Mouse (Mus musculus): Measurements from ENCODE around the gene Ppfia1.

The Ppfia1 gene

DNA sequence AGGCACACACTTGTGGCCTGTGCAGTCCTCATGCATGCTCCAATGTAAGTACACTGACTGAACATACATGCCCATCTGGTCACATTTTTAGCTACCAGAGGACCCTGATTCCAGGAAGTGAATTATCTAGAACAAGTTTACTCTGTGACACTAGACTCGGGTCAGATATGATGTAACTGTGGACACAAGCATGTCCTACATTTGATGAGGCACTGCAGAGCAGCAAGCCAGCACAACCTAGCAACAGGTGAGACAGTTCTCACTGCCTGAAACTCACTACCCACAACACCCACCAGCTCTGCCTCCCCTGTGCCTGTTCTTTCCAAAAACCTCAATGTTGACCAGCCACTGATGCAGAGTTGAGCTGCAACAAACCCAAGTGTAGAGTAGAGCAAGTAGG is 2.7 kb downstream of the Ppfia1 start:
- DNase-seq (ENCODE audit: low read depth, low spot score): no peak

DNA sequence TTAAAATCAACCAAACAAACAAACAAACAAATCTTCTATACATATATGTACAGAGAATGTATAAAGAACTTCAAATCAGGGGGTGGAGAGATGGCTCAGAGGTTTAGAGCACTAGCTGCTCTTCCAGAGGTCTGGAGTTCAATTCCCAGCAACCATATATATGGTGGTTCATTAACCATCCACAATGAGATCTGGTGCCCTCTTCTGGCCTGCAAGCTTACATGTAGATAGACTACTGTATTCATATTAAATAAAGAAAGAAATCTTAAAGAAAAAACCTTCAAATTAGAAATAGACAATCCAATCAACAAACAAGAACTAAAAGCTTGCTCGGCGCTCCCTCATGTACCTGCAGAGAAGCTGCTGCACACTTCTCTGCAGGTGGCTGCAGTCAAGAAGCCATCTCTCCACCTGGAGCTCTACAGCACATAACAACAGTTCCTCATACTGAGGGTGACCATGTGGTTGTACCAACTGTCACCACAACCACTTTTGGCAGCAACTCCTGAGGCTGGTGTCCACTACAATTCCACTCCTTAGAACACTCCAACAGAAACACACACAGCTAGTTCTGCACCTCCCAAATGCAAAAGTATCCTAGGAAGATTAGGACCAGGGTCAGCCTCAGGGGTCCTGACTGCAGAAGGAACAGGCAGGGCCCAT is 3.5 kb downstream of the Ppfia1 start:
- DNase-seq (ENCODE audit: low read depth, low spot score): no peak

DNA sequence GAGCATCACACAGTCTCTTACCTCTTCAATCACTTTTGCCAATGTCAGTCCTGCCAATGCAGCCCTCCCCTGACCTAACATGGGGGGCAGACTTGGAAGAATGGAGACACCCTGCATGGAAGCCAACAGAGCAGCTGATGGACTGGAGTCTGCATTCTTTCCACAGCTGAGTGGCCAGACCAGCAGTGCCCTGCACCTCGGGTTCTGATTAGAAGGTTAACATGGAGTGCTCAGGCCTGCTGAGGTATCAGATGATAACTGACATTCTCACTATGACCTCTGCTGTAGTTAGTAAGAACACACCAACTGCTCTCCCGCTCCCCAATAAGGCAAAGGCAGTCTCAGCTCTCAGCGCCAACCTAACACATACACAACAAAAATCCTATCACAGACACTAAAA is 8.3 kb downstream of the Ppfia1 start:
- no peak for DNase-seq (ENCODE audit: low read depth, low spot score)

DNA sequence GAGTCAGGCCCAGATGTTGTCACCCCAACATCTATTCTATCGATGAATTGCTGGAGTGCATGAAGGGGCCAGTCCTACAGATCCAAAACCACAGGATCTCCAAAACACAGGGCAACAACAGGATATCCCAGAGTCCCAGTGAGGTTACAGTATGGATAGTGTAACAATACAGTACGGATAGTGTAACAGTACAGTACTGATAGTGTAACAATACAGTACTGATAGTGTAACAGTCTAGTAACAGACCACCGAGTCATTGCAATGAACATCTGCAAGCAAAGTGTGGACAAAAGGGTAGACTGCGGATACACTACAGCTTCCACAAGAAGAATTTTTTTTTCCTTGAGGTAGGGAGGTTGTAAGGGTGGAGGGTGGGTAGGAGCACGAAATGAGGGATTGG is 12.2 kb downstream of the Ppfia1 start:
- DNase-seq (ENCODE audit: low read depth, low spot score): no peak

DNA sequence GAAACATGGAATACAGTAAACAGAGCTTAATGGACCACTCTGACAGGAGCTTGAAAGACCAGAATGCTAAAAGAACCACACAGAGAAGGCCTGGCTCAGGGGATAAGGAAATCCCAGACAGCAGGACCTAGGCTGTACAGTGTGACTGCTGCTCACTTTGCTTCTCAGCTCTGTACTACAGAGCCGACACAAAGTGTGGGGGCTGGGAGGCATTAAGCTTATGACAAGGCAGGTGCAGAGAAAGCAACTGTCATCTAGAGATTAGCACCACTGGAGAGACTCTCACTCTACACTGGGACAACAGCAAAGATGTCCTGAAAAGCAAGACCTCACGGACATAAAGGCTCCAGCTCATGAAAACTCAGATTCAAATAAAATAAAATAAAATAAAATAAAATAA is 14.4 kb downstream of the Ppfia1 start:
- DNase-seq (ENCODE audit: low read depth, low spot score): no peak

DNA sequence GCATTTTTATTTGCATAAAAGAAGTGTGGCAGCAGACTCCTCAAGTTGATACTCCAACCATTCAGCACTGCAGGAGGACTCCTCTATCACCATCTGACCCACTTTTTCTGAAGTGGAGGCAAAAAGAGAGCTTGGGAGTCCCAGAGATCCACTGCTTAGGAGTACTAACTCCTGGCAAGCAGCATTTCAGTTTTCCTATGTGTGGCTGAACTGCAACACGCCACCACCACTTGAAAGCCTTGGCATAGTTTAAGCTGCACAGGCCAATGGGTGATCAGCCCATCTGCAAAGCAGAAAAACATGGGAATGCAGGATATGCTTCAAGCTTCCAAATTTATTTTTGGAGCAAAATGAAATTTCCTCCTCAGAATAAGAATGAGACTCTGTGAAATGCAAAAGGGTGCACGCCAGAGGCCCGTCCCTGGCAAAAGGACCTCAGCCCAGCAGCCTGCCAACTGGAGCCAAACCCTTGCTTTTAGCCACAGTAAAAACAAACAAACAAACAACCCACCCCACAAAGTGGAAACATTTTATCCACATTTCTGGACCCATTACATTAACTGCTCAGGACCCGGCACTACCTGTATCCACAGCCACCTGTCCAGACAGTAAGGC is 15.4 kb downstream of the Ppfia1 start:
- DNase-seq (ENCODE audit: low read depth, low spot score): no peak

DNA sequence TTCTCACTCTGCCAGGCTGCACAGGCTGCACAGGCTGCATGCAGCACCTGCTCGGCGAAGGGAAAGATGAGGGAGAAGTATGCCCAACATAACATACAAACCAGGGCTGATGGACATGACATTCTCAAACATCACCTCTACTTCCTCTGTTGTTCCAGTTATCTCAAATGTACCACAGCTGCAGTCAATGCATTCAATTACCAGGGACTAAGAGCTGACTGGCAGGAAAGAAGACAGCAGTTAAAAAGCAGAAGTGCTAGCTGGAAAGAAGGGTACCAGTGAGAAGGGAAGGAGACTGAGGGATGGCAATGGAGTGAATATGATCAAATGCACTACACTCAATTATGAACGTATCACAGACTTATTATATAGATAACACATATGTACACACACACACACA is 17.2 kb downstream of the Ppfia1 start:
- no peak for DNase-seq (ENCODE audit: low read depth, low spot score)

DNA sequence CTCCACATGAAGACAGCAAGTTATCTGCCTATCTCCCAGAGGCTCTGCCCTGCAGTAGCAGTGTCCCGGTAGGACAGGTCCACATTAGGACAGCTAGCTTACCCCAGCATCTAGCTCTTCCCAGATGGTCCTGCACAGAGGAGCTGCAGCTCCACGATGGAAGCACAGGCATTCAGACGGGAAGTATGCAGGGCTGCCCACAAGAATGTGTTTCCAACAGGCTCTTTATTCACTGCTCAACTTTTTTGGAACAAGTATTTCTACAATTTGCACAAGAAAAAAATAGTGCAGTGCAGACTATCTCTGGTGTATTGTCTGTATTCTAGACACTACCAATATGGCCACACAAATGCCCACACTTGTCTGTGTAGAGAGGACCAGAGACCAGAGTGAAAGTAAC is 18.8 kb downstream of the Ppfia1 start:
- no peak for DNase-seq (ENCODE audit: low read depth, low spot score)

DNA sequence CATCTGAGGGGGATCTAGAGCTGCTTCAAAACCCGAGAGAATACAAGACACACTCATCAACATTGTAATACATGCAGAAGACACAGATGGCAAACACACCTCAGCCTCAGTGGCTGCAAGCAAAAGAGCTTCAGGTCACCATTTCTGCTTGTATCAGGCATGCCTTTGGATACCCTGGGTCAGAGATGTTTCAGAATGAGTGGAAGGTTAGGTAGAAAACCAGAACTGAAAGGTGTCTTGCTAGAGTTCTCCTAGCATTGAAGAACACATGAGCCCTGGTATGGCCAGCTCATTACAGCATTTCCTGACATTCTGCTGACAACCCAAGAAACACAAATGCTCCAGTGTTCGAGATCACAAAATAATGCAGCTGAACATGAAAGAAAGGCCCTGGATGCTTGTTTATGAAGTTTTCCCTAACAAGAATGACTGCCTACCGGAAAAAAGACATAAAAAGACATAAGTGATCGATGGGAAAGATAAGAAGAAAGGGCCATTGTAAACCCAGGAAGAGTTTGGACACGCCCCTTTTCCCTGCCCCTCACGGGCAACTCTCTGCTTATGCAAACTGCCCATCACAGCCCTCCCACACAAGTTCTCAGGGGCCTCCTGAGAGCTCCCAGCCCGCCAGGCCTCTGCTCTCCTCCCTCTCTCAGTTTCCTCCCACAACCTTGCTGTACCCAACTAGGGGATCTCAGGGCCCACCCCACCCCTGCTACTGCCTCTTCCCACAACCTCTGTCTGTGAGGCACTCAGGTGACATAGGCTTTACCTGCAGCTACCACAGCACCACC is 21.7 kb downstream of the Ppfia1 start:
- DNase-seq (ENCODE audit: low read depth, low spot score): no peak

DNA sequence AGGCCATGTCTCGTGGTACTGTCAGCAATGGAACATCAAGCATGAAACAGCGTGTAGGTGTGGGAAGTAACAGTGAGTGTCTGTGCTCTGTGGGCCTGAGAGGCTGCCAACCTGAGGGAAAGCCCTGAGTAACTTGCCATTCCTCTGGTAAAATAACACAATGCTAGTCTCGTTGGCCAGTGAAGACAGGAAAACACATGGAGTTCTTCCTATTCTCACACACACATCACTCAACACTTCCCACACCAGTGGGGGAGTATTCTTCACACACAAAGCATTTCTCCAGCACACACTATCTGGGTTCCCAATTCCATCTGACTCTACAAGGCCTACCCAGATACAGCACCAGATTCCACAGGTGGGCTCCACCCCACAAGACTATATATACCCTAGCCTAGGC is 23.7 kb downstream of the Ppfia1 start:
- no peak for DNase-seq (ENCODE audit: low read depth, low spot score)

DNA sequence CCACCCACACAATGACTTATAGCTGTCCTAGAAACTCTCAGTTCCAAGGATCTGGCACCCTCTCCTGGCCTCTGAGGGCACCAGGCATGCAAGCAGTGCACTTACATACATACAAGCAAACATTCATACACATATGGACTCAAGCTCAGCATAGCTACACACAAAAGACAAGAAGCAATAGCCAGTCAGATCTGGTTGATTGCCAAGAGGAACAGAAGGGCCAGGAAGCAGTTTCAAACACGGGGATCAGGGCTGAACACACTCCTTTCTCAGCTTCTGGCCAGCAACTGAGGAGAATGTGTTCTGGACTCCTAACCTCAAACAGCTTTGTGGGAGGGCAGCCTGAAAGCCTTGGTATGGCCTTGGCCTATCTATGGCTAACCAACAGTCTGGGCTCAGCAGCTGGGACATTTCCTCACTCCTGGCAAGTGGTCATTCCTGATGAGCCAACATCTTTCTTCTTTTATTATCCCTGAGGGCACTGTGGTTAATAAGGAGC is 25.8 kb downstream of the Ppfia1 start:
- no peak for DNase-seq (ENCODE audit: low read depth, low spot score)

DNA sequence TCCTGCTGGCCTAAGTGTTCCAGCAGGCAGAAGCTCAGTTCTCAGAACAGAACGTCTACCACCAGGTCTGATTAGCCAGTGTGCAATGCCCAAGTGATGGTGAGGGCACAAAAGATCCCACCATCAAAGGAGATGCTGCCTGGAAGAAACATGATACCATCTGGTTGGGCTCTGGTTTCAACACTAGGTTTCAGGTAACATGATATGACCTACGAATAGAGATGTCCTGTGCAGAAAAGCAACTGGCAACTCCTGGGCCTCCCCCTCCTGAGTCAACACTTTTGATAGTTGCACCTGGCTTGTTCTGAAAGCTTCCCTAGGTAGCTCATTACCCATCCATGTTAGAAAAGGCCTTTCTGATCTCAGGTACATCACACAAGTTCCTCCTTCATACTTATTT is 26.9 kb downstream of the Ppfia1 start:
- no peak for DNase-seq (ENCODE audit: low read depth, low spot score)

DNA sequence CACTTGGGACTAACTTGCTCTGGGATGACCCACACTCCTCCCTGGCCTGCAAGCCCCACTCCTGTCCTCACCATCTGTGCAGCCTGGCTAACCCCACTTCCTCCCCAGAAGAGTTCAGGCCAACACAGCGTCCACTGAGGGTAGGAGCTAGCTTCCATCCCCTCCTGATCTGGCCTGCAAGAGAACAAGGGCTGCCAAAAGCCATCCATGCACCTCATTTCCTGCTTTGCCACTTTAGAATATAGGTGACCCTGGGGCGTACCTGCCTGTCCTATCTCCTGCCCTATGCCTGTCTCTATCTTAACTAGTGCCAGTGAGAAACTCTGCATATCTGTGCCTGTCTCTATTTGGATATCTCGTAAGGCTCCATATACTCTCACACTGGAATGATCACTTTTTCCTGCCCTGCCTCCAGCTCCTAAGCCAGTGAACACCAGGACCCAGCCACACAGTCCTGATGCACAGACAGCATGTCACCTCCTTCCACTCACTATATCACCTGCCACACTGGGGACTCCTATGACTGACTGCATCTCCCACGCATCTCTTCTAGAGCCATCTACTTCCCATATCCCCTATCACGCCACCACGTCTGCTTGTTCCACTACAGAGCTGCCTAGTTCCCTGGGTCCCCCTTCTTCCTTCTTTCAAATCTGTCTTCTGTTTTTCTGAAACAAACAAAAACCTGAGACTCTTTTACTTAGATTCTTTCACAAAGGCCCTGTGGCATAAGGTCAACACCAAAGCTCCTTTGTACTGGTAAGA is 28.9 kb downstream of the Ppfia1 start:
- no peak for DNase-seq (ENCODE audit: low read depth, low spot score)

DNA sequence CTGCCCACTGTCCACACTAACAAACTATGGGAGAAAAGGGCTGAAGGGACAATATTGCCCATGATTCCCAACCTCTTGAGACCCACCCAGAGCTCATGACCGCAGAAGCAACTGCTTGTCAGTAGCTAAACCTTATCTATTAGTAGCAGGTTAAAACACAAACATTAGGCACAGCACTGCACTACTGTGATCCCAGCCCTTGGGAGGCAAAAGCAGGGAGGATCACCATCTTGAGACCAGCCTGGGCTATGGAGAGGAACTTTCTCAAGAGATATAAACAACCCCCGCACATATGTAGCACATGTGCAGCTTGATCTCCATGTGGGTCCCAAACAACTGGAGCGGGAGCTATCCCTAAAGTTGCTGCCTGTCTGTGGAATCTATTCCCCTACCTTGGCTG is 30.1 kb downstream of the Ppfia1 start:
- DNase-seq (ENCODE audit: low read depth, low spot score): no peak

DNA sequence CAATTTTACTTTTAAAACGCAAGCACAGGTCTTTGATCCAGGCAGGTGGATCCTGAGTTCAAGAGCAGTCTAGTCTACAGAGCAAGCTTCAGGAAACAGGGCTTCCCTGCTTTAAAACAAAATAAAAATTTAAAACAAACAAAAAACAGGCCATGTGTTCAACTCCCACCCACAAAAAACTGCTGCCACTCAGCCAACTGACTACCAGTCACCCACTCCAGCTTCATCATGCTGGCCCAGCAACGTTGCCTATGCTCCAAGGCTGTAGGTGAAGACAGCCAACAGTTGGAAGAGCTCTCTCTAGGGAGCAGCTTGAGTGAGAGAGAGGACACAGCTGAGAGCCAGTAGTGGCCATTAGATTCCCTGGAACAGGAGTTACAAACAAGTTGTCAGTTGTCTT is 31.6 kb downstream of the Ppfia1 start:
- DNase-seq (ENCODE audit: low read depth, low spot score): no peak

DNA sequence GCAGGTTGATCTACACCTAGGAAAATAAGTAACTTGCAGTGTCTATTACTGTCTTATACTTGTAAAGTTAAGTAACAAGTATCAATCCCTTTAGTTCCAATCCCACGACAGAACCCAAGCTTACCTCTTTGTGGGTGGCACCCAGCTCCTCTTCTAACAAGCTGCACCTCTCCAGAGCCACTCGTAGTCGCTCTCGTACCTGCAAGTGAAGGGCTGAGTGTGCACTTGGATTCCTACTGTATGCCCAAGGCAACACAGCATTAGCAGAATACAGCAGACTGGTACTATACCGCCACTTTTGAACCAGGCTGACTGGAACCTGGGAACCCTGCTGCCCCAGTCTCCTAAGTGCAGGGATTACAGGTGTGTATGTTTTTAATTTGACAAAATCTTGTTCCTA is 33.7 kb downstream of the Ppfia1 start:
- DNase-seq (ENCODE audit: low read depth, low spot score): no peak

DNA sequence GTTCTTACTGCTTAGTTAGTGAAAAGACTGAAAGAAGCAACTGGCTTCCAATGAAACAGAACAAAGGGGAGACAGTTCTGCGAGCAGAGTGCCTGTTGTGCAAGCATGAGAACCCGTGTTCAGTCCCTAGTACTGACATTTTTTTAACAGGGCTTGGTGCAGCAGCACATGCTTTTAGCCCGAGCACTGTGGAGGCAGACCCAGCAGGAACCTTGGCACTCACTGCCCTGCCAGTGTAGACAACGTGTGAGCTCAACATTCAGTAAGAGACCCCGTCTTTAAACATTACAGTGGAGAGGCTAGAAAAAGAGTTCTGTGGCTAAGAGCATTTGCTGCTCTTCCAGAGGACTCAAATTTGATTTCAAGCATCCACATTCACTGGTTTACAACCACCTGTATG is 36.8 kb downstream of the Ppfia1 start:
- DNase-seq (ENCODE audit: low read depth, low spot score): no peak

DNA sequence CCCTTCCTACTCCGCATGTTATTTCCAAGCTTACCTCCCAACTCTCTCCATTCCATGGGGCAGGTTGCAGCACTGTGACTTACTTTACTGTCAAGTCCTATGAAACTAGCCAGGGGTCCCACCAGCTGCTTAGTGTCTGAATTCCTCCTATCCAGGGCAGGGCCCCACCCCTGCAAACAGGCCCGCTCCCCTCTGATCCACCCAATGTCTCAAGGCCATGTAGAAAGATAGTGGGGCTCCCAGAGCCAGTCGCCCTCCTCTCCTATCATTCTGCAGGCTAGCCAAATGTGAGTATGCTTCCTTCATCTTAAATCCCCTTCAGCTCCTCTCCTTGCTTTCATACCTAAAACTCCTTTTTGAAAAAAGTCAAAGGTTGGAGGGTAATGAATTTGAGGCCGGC is 44.4 kb downstream of the Ppfia1 start:
- no peak for DNase-seq (ENCODE audit: low read depth, low spot score)

DNA sequence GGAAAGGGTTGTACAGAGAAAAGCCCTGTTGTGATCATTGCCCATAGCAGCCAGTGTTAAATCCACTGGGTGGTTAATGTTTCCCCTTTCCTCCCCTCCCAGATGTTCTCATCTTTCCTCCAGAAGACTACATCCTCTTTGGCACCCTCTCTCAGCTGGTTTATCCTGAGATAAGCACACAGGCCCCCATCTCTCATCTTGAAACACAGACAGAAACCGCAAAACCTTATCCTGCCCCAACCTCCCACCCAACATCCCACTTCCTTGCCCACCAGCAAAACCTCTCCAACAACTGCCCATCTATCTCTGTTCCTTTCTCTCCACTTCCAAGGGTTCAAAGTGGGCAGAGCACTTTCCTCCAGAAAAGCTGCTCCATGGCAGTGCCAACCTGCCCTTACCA is 46.7 kb downstream of the Ppfia1 start:
- no peak for DNase-seq (ENCODE audit: low read depth, low spot score)

DNA sequence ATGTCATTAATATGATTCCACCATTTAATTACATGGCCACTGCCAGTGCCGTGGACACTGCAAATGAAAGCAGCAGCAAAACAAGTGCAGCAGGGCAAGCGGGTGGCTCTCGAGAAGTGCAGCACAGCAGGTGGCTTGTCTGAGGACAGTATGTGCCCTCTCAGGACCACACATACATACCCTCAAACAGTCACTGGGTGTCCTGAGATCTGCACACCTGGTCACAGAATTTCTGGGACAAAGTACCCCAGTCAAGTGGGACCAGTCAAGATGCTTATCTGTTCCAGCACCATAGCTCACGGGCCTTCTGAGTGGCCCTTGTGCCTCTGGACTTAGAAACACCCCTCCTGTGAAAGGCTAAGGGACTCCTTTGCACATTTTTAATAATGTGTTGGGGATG is 49.6 kb downstream of the Ppfia1 start:
- DNase-seq (ENCODE audit: low read depth, low spot score): no peak

DNA sequence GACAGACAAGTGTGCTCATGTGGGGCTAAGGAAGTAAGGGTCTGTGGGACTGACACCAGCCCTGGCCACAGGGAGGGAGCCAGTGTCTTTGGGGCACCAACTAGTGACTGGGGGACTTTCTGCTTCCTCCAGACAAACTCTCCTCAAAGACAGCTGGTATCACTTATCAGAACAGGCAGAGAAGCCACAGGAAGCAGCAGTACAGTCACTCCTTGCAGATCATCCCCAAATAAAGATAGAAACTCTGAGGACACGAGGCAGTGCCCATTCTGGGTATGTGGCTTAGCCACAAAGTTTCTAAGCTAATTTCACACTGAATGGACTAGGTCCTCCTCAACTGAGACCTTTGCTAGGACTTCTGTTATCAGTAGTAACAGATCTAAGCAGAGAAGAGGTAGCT is 60.6 kb downstream of the Ppfia1 start:
- DNase-seq (ENCODE audit: low read depth, low spot score): no peak

DNA sequence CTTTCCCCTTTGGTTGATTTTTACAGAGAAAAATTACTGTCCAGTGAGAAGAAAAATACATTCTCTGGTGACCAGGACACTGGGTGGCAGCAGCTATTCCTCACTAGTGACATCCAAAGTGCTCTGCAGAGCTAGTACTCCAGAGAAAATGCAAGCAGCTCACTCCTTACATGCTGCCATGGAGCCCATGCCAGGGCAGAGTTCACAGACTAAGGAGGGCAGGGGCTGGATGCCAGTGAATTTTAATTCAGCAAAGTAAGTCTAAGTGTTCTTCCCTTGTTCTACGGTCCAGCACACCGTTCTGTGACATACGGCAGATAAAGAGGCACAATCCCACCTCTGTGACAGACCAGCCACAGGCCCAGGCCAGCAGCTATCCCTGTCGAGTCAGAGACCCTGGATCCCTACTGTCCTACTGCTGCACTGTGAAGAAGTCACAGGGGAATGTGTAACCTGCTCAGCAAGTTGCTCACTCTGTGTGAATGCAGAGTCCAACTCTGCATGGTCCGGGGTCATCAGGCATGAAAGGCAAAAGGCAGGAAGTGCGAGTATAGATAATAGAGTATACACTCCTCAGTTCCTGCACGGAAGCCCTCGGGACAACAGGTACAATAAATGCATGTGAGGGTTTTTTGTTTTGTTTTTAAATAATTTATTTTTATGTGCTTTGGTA is 63.2 kb downstream of the Ppfia1 start:
- DNase-seq (ENCODE audit: low read depth, low spot score): no peak

Measured in ES-CJ7 (cell line).